Mouse (Mus musculus) cerebellum, adult 2 months (tissue): ENCODE data around the gene Tenm3.

Source experiments
- CTCF ChIP-seq: fragments of 200-500 bp; IDR thresholded peaks from 2 replicates; pipeline ENCODE4 v1.5.1; 2011; ENCODE audit warnings: low read depth, mild to moderate bottlenecking, control low read depth, low read length, moderate library complexity, borderline replicate concordance; ENCODE audit not compliant: insufficient read depth
- POLR2A ChIP-seq: fragments of 200-500 bp; IDR thresholded peaks from 2 replicates; pipeline ENCODE4 v1.6.1; 2011; ENCODE audit warnings: low read length, control low read depth, borderline replicate concordance; ENCODE audit not compliant: insufficient read depth

DNA sequence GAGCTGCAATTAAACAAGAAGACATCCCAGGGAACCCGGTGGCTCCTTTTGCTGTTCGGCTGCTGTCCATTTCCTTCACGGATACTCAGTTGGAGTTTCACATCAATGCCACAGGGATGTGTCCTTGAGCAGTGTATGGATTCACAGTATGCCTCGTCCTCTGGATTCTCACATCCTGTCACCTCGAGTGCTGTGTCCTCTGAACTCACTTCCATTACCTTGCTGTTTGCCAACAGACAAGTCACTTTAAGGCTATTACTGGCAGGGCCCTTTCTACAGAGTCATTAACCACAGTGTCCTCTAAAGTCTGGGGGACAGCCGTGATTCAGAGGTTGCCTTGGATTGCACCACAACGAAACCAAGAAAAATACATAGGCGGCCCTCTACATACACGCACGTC lies 110.0 kb downstream of the Tenm3 start:
- no peak for TF ChIP-seq CTCF
- no peak for TF ChIP-seq POLR2A
